Mouse (Mus musculus) heart, postnatal 10 days (tissue): ENCODE results near the gene Atf7. TPM values are rescaled to one million over a fixed set of nuclear protein-coding genes. Genes with fewer than 3 reads are reported as not detected.
A peak's percentile ranks its signal among the peaks of the same experiment; 100 is the strongest.

Experiments used
- DNase-seq, 2 experiments: peaks; one replicate each; pipeline ENCODE4 v3.0.0; 2021
- intact Hi-C: fragments of 180-260 bp; cut with DNase I; formaldehyde crosslinking; loops from one replicate; pipeline ENCODE4 v1.15.1; 2025
- total RNA-seq, 2 experiments: library from RNA; stranded (reverse); gene quantifications; 2 replicates each; pipeline ENCODE4 v1.2.3; 2021

Atf7 gene
- total RNA-seq, 2 experiments from 2014 or later: 71.3 to 79.2 TPM

DNA sequence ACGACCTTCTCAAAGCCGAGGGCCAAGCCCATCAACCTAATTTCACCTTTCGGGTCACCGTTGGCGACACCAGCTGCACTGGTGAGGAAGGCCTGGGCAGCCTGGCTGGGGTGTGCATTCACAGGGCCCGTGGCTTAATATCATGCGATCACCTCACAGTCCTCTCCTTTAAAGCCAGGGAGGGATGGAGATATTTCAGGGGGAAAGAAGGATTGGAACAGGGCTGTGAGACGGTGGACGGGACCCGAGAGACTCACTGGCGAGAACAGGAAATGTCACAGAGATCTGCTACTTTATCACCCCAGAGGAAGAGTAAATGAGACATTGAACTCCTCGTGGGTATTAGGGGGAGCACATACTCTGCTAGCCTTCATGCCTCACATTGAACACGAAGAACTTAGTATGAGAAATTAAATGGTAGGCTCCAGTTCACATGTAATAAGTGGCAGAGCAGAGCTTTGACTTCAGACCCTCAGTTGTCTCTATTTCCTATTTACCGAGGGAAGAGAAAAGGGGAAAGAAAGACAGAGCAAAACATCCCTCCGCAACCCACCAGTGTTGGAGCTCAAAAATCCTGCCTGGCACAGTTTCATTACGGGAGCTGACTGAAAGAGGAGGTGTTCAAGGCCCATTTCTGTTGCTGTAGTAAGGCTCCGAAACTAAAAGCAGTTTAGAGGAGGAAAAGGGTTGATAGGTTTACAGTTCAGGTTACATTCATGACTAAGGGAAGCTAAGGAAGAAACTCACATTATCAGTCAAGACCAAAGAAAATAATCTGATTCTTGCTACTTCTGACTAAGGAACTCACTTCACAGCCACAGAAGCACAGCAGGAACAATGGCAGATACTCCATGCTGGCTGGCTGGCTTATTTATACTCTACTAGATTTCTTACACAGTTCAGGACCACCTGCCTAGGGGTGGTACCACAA is 105.8 kb downstream of the Atf7 start:
- no peak for DNase-seq
- intact Hi-C loops: loop anchor here (2.0 kb wide), 1 partner anchor 51 kb away; no protein-coding TSS in a partner anchor

DNA sequence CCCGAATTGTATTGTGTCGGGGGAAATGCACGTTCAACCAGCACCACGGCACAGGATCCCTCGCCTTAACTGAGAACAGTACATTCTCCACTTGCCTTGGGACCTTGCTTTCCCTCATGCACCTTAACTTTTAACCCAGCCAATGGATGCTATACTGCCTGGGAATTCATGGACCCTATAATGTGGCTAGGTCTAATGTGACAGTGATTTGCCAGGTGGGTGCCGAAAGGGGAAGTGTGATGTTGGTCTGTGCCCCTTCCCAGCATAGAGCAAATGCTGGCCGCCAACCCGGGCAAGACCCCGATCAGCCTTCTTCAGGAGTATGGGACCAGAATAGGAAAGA is 106.4 kb downstream of the Atf7 start:
- DNase-seq: no peak
- intact Hi-C loops: loop anchor here (2.0 kb wide), 1 partner anchor 50 kb away; no protein-coding TSS in a partner anchor

DNA sequence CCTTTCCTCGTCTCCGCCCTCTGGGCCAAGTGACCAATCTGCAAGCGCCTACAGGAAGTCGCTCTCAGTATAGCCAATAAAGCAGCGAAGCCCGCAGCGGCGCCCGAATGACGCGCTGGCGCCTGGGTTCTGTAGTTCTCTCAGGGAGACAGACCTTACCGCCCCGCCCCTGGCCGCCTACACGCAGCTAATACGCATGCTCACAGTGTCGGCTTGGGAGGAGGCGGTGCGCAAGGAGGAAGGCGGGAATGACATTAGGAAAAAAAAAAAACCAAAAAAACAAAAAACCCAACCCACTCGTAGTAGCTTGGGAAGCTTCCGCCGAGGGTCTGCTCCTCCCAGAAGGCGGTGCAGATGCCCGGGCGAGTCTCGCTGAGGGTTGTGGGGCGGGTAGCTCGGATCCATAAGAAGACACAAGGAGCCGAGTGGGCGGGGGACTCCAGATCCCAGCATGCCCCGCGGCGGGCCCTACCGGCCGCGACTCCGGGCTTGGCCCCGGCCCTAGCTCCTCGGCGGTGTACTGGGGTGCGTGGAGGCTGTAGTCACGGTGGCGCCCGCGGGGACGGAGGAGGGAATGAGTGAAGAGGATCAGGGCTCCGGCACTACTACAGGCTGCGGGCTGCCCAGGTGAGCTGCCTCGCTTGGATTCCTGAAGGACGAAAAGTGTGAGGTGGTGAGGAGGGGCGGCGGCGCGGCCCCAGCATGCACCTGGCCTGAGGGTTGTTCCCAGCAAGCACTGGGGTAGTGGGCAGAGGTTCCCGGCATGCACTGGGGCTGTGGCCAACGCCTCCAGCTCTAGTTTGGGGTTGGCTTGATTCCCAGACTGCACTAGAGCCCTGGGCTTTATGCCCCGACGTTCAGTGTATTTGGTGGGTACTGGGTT is 107.0 kb downstream of the Atf7 start, which contains the start of gene Tarbp2:
TSS of gene Tarbp2 (plus strand) at position 217 of the 883 bp plus-strand sequence.
- DNase-seq: peak; percentile 99 to 100
- intact Hi-C loops: loop anchor here (2.0 kb wide), 1 partner anchor 49 kb away; no protein-coding TSS in a partner anchor

- intact Hi-C loops: no loop called here
- DNase-seq: no peak
Observed at GRCm38 (mm10) chr15:102517631-102517975, 107.7 kb downstream of the Atf7 start.

DNA sequence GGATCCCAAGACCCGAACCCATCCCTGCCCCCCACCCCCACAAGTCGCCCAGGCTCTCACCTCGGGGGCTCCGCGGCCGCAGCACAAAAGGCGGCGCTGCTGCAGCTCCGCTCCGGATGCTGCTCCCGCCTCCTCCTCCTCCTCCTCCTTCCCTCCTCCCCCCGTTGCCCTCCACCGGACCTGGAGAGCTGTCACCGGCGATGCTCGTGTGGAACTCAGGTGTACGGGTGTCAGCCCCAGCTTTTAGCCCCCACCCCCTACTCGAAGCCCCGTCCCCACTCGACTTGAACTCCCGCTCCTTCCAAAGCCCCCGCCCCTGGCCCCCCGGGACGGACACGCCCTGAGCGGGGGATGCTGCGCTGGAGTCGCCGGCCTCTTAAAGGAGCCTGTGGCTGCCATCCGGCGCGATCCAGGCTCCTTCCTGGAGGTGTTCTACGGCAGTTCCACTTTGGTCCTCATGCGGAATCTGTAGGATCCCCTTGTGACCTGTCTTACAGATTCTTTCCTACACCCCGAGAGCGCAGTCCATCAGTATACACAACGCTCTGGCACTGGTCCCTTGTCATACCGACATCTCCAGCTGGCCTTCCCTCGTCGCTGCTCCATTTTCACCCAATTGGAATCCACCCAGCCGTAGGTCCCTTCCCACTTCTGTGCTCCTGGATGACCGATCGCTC is 108.4 kb downstream of the Atf7 start, which contains the start of gene Map3k12:
TSS of gene Map3k12 (minus strand) at position 337 of the 677 bp plus-strand sequence.
- intact Hi-C loops: no loop called here
- peak; percentile 81 to 82 for DNase-seq

GRCm38 (mm10) chr15:102516293-102516692 is 109.0 kb downstream of the Atf7 start:
- peak in 1 of 2 experiments; percentile 43 for DNase-seq
- intact Hi-C loops: no loop called here

DNA sequence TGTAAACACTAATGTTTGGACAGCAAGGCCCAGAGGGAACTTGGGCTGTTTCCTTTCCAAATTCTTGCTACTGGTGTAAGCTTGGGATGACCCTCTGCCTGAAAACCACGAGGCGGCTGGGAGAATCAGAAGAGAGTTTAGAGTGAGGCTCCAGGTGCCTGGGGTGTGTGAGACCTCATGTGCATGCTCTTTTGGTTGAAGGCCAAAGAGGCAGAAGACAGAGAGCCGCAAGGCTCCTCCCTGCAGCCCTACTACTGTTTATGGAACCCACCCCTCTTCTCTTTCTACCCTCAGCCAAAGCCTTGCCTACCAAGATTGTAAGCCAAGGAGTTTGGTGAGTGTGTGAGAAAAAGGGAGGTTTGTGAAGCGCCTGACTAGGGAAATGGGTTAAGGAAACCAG is 109.5 kb downstream of the Atf7 start:
- intact Hi-C loops: no loop called here
- no peak for DNase-seq

DNA sequence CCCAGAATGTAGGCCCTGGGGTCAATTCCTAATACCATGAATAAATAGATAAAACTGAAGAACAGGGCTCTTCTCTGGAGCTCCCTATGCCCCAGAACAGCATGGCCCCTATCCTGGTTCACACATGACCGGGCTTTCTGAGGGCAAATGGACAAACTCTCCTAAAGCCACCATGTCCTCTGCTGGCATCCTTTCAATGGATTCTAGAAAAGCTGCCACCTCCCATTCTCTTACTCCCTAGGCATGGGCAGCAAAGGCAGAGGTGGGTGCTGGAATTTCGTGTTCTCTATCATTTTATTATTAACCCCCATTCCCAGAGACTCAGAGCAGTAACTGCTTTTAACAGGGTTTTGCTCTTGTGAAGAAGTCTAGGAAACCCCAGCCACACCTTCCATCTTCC is 110.0 kb downstream of the Atf7 start:
- DNase-seq: no peak

DNA sequence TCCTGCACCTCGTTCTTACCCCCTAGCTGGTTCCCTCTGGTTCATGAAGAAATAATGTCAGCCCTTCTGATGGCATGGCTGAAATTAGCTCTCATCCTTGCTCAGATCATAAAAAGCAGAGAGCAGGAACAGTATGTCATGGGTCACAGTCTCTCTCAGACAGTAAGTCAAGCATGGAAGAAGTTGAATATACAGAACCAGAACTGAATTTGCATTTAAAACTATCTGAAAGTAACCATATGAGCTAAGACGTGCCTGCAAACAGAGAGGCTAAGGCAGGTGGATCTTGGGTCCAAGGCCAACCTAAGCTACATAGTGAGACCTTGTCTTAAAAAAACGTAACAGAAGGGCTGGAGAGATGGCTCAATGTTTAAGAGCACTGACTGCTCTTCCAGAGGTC is 112.3 kb downstream of the Atf7 start:
- DNase-seq: no peak
- intact Hi-C loops: no loop called here

More for the DNA sequence above, 110.0 kb downstream of the Atf7 start:
- intact Hi-C loops: no loop called here

DNA sequence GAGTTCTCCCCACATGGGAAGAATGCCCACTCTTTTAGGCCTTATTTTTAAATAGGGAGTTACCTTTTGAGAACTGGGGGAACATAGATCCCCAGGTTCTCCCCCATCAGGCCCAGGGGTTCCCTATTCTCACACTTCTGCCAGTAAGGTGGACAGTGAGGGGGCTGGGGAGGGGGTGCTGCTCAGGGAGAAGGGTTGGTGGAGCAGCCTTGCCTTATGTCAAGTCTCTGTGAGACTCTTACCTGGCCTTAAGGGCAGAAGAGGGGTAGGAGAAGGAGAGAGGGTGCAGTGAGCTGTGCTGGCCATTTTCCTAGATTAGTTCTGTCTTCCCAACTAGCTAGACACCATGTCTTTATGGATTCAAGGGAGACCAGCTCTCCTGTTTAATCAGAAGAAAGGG is 112.8 kb downstream of the Atf7 start:
- intact Hi-C loops: no loop called here

DNA sequence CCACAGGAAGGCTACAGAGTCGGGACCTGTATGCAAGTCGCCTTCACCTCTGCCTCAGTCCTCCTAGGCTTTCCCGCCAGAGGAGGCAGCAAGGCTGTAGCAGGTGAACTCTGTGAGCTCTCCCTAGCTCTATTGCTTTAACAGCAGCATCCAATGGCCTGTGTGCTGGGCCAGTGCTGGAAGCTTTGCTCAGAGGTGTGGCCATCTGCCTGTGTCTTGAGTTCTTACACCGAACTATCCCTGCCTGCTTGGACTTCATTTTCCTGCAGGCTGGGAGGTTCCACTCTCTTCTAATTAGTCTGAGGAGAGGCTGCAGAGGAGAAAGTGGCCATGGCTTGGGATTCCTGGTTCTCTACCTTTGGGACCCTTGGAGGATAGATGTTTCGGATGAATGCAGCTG is 113.3 kb downstream of the Atf7 start:
- intact Hi-C loops: no loop called here
- no peak for DNase-seq

More for the DNA sequence above, 112.8 kb downstream of the Atf7 start:
- DNase-seq: no peak

- intact Hi-C loops: no loop called here
- no peak for DNase-seq
Observed at GRCm38 (mm10) chr15:102511285-102511833, 113.9 kb downstream of the Atf7 start.

- intact Hi-C loops: no loop called here
- peak; percentile 87 to 88 for DNase-seq
Observed at GRCm38 (mm10) chr15:102510590-102511284, 114.5 kb downstream of the Atf7 start.

GRCm38 (mm10) chr15:102510110-102510509 is 115.2 kb downstream of the Atf7 start:
- intact Hi-C loops: no loop called here
- DNase-seq: no peak

- no peak for DNase-seq
- intact Hi-C loops: no loop called here
Observed at GRCm38 (mm10) chr15:102508336-102508735, 116.9 kb downstream of the Atf7 start.

DNA sequence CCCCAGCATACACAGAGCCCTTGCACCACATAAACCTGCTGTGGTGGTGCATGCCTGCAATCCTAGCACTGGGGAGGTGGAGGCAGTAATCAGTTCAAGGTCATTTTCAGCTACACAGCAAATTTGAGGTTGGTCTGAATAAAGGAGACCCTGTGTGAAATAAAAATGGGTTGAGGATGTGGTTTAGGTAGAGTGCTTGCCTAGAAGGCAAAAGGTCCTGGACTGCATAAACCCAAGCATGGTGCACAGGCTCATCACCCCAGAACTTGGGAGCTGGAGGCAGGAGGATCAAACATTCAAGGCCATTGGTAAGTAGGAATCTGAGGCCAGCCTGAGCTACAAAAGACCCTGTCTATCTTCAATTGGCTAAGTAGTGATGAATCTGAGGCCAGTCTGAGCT is 117.7 kb downstream of the Atf7 start:
- DNase-seq: no peak
- intact Hi-C loops: no loop called here

DNA sequence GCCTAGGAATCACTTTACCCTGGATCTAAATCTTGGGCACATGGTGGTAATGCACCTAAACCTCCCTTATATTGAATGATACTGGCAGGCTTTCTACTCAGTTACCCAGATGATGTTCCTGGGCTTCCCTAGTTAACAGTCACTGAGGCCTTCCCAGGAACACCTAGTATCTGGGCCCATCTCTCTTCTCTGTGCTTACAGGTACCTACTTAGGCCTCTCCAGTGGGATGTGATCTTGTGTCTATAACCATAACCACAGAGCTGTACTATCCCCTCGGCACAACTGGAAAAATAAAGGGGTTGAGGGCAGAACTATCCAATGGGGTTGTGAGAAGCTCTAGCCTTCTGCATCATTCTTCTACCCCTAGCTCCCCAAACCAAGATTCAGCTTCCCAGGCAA is 118.4 kb downstream of the Atf7 start:
- no peak for DNase-seq
- intact Hi-C loops: no loop called here

DNA sequence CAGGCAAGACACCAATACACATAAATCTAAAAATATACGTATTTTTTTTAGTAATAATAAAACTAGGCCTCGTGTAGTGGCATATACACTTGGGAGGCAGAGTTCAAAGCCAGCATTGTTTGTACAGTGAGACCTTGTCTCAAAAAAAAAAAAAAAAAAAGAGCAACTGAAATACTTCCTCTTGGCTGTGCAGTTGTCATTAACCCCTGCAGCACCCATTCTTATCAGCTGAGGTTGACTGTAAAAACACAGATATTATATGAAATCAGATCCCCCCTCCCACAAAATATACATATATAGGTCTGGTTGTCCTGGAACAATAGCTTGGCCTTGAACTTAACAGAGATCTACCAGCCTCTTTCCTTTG is 118.8 kb downstream of the Atf7 start:
- intact Hi-C loops: no loop called here
- no peak for DNase-seq

DNA sequence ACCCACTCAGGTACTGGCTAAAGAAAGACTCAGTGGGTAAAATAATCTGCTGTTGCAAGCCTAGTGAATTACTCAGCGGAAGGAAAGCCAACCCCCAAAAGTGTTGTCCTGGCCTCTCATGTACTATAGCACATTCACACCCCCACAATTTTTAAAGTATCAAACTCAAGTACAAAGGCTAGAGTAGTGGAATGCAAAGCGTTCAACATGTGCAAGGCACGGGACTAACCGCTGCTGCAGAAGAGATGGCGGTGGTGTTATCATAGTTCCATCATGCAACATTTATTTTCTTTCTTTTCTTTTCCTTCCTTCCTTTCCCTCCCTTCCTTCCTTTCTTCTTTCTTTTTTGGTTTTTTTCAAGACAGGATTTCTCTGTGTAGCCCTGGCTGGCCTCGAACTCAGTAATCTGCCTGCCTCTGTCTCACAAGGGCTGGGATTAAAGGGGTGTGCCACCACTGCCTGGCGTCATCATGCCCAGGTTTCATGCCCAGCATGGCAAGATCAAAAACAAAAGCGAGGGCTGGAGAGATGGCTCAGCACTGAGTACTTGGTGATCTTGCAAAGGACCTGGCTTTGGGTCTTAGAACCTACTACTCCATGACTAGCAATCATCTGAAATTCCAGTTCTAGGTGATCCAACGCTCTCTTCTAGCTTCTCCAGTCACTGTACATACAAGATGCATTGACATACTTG is 119.3 kb downstream of the Atf7 start:
- intact Hi-C loops: no loop called here
- no peak for DNase-seq
